Mouse (Mus musculus) central nervous system, embryonic 18 days (tissue): ENCODE measurements around the gene Clstn3. TPM values are rescaled to one million over a fixed set of nuclear protein-coding genes. Genes with fewer than 3 reads are reported as not detected.

Experiments
- polyA plus RNA-seq: library from polyadenylated mRNA; depleted of rRNA; stranded (reverse); fragments of >200 nt; gene quantifications from 2 replicates; pipeline ENCODE4 v1.2.3, GENCODE M21; 2012; rRNA removed

The Clstn3 gene
- polyA plus RNA-seq, result 120 and 128 TPM in 2 replicates

DNA sequence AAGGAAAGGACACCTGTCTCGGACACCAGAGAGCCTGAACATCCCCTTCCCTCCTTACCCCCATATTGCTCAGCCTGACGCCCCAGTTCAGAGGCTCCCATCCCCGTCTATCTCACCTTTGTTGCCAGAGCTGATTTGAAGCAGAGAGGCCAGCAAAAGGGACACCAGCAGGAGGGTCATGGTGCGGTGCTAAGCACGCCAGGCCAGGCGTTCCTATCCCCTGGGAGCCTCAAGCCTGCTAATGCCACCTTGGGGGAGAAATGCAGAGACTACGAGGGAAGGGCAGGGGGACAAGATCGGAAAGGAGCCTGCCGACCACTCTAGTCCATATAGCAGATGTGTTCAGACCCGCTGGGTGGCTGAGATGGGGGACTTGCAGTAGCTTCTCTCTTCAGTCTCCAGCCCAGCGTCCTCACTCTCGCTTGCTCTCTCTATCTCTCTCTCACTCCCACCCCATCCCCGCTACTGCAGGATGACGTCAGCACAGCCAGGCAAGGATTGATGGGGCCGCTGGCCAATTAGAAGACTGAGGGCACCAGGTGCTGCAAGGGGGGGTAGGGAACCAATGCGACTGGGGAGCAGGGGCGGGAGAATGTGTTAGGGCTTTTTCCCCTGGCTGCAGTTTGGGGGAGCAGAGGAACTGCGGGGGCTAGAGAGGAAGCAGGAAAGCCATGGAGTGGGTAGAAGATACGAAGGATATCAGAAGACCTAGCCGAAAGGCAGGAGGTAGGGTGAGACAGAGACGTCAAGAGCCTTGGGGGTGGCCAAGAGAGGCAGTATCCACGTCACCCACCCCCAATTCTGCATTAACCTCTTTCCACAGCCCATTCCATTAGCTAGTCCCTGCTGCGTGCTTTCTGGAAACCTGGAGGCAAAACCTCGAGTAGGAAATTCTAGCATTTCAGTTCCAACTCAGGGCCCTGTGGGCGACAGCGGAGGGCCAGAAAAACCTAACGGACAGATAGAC is at the start of gene Clstn3:
Gene Clstn3, minus strand, starts transcription at position 490 of the 967 bp plus-strand sequence.

DNA sequence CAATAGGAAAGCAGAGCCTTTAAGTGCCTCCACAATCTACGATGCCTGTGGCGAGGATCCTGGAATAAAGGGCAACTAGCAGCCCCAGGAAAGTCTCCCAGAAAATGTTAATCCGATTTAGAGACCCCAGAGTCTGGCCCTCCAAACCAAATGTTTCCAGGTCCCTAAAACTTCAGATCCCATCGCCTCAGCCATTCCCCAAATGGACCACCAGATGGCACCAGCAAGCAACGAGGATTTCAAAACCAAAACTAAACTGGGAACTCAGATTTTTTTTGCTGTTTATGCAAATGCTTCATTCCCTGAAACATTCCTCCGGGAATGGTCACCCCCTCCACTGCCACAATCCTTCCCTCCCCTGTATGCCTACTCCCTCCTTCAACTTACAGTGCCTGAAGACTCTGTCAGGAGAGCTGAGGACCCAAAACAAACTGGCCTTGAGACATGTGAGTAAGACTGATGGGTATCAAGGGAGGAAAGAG is 47.8 kb upstream of the Clstn3 start, which contains the start of gene C1ra:
Gene C1ra, plus strand, starts transcription at position 51 of the 482 bp plus-strand sequence.

DNA sequence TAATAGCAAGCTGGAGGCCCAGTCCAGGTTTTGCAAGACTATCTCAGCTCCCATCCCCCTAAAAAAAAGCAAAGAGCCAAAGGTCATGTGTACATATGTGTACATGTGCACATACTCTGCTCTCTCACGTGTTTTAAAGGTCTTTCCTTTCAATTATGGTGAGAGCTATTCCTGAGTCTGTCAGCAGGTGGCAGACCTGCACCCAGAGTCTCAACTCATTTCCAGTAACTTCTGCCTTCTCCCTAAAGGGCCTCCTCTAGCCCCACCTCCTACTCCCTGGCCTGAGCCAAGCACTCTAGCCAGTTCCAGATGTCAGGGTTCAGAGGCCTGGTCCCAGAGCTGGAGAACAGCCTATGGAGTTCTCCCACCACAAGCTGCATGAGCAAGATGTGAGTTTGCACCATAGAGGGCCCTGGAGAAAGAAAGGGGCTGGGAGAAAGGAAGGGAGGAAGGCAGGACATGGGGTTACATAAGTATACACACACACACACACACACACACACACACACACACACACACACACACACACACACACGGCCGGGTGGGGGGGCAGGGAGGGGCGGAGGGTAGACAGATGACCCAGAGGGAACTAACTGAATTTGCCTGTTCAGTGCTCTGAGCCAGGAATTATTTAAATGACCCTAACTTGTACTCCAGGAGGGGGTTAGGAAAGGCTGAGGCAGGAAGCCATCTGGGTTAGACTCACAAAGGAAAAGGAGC is 28.4 kb upstream of the Clstn3 start, which contains the start of gene C1rl:
Gene C1rl, plus strand, starts transcription at position 272 of the 720 bp plus-strand sequence.

DNA sequence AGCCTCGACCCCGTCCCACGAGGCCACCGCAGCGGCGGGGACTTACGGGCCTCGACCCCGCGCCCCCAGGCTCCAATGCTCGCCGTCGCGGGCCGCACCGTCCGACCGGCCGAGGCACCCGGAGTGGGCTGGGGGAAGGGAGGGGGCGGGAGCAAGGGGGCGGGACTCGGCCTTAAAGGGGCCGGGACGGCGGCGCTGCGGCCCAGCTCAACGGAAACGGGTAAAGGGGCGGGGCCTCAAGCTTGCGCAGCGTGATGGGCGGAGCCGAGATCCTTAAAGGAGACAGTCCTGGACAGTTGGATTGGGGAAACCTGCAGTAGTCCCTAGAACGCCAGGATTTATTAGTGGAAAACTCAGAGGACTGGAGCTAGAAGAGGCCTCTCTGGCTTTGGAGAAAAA is 49.7 kb downstream of the Clstn3 start, which contains the start of gene Pex5:
Gene Pex5, minus strand, starts transcription at position 141 of the 399 bp plus-strand sequence.

Other genes with a start within 250 kb of the Clstn3 start
- not detected in 2 replicates for gene Vmn2r27, start 232.9 kb downstream of the Clstn3 start, polyA plus RNA-seq
- gene Cd163, start 160.1 kb downstream of the Clstn3 start, polyA plus RNA-seq, result 0.41 and 0.47 TPM in 2 replicates
- 91.5 and 93.4 TPM in 2 replicates for gene Pex5, start 49.7 kb downstream of the Clstn3 start, polyA plus RNA-seq
- 0.08 and 0.22 TPM in 2 replicates for gene C1rl, start 28.3 kb upstream of the Clstn3 start, polyA plus RNA-seq
- gene C1ra, start 47.6 kb upstream of the Clstn3 start, polyA plus RNA-seq, result 0.40 and 0.65 TPM in 2 replicates
- gene C1s1, start 77.6 kb upstream of the Clstn3 start, polyA plus RNA-seq, result 1.8 and 2.3 TPM in 2 replicates
- gene C1rb, start 105.5 kb upstream of the Clstn3 start, polyA plus RNA-seq, result not detected in 2 replicates
- 0.74 and 0.79 TPM in 2 replicates for gene C1s2, start 171.3 kb upstream of the Clstn3 start, polyA plus RNA-seq
- 48.3 and 54.5 TPM in 2 replicates for gene Lpcat3, start 198.2 kb upstream of the Clstn3 start, polyA plus RNA-seq
- 93.9 and 100 TPM in 2 replicates for gene Emg1, start 247.4 kb upstream of the Clstn3 start, polyA plus RNA-seq
- 139 and 149 TPM in 2 replicates for gene Phb2, start 247.5 kb upstream of the Clstn3 start, polyA plus RNA-seq